Mouse (Mus musculus): ENCODE results near the gene Msmp.

DNA sequence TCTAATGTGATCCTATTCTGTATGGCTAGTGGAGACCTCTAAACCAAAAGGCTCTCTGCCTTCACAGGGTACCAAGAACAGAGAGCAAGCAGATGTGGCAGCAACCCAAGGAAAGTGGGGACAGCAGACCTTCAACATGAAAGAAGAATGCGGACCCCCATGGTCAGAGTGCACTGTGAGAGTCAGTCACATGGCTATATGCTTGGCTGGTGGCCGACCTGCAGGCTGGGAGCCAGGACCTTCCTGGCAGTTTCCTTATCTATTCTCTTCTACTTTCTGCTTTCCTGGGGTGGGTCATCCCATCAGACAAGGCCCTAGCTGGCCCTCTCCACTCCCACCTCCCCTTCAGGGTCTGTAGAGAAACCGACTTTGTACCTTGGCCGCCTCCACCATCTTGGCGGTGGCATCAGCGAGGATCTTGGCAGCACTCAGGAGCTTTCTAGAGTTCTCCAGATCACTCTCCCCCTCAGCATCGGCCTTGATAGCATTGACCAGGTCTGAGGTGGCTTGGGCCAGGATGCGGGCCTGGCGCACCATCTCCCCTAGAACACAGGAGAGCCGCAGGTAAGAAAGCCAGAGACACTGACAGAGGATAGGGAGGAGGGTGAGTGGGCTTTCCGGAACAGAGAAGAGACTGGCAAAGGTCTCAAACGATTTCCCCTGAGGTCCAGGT lies 37.8 kb downstream of the Msmp start:
- TF ChIP-seq ZNF384 (IDR thresholded peaks at IDR 0.05; ENCODE audit: low read depth, low read length) = no peak
- no peak for TF ChIP-seq MAFK (IDR thresholded peaks at IDR 0.05; ENCODE audit: insufficient read depth, low read depth, low read length)

All from ES-E14 (cell line).